Mouse (Mus musculus): Measurements from ENCODE around the gene Gm49395.

Gm49395 gene

GRCm38 (mm10) chr13:115099381-115099780 is 2.3 kb downstream of the Gm49395 start:
- in situ Hi-C loops (cut with MboI, MseI): no loop called here

- in situ Hi-C loops (cut with MboI, MseI): no loop called here
These were observed 3.5 kb downstream of the Gm49395 start for GRCm38 (mm10) chr13:115098227-115098626.

GRCm38 (mm10) chr13:115096965-115097364 is 4.8 kb downstream of the Gm49395 start:
- in situ Hi-C loops (cut with MboI, MseI): no loop called here

GRCm38 (mm10) chr13:115096216-115096615 is 5.5 kb downstream of the Gm49395 start:
- in situ Hi-C loops (cut with MboI, MseI): no loop called here

GRCm38 (mm10) chr13:115095392-115095791 is 6.3 kb downstream of the Gm49395 start:
- in situ Hi-C loops (cut with MboI, MseI): no loop called here

- in situ Hi-C loops (cut with MboI, MseI): no loop called here
These were observed 10.2 kb downstream of the Gm49395 start for GRCm38 (mm10) chr13:115091511-115091910.

- in situ Hi-C loops (cut with MboI, MseI): no loop called here
These were observed 10.7 kb downstream of the Gm49395 start for GRCm38 (mm10) chr13:115090977-115091445.

- in situ Hi-C loops (cut with MboI, MseI): no loop called here
These were observed 11.4 kb downstream of the Gm49395 start, which contains the start of gene Pelo for GRCm38 (mm10) chr13:115090069-115090976. Pelo (minus strand) TSS chr13:115090186.

GRCm38 (mm10) chr13:115089395-115090025 is 12.2 kb downstream of the Gm49395 start:
- in situ Hi-C loops (cut with MboI, MseI): no loop called here

GRCm38 (mm10) chr13:115089020-115089394 is 12.7 kb downstream of the Gm49395 start:
- in situ Hi-C loops (cut with MboI, MseI): no loop called here

GRCm38 (mm10) chr13:115085974-115086373 is 15.7 kb downstream of the Gm49395 start:
- in situ Hi-C loops (cut with MboI, MseI): no loop called here

- in situ Hi-C loops (cut with MboI, MseI): no loop called here
These were observed 19.4 kb downstream of the Gm49395 start for GRCm38 (mm10) chr13:115082339-115082738.

GRCm38 (mm10) chr13:115079996-115080585 is 21.6 kb downstream of the Gm49395 start:
- in situ Hi-C loops (cut with MboI, MseI): no loop called here

GRCm38 (mm10) chr13:115078997-115079685 is 22.6 kb downstream of the Gm49395 start:
- in situ Hi-C loops (cut with MboI, MseI): no loop called here

- in situ Hi-C loops (cut with MboI, MseI): no loop called here
These were observed 24.2 kb downstream of the Gm49395 start for GRCm38 (mm10) chr13:115077346-115078134.

GRCm38 (mm10) chr13:115072386-115072785 is 29.3 kb downstream of the Gm49395 start:
- in situ Hi-C loops (cut with MboI, MseI): no loop called here

GRCm38 (mm10) chr13:115071431-115071830 is 30.3 kb downstream of the Gm49395 start:
- in situ Hi-C loops (cut with MboI, MseI): no loop called here

- in situ Hi-C loops (cut with MboI, MseI): no loop called here
These were observed 33.8 kb downstream of the Gm49395 start for GRCm38 (mm10) chr13:115067968-115068330.

- in situ Hi-C loops (cut with MboI, MseI): no loop called here
These were observed 34.3 kb downstream of the Gm49395 start for GRCm38 (mm10) chr13:115067324-115067967.

- in situ Hi-C loops (cut with MboI, MseI): no loop called here
These were observed 44.2 kb downstream of the Gm49395 start for GRCm38 (mm10) chr13:115057555-115057954.
